Mouse (Mus musculus): ENCODE measurements around the gene Icam4. TPM values are rescaled to one million over a fixed set of nuclear protein-coding genes. Genes with fewer than 3 reads are reported as not detected.
A peak's percentile ranks its signal among the peaks of the same experiment; 100 is the strongest.

The Icam4 gene
- 0.84 and 0.91 TPM in 2 replicates for polyA plus RNA-seq (2015; fragmentation: Nextera tagmentation; extraction: Ambion mirVana)

GRCm38 (mm10) chr9:21029291-21030054 is at the start of gene Icam4:
Gene Icam4, plus strand, starts transcription at chr9:21029373.
- peak; percentile 9; the same call in 1 of the 2 replicates for ATAC-seq (ENCODE audit: low FRiP score, low TSS enrichment)
- no peaks in the 10 kb centered on the region for H3K9me3 ChIP-seq (ENCODE audit: low read length)
- 2% methylated on average over 37 of the region's 37 CpGs for WGBS
- H3K4me2 ChIP-seq (replicated peaks; ENCODE audit: low read depth, low read length): peak within 1 kb of the TSS; percentile 90
- H3K4me1 ChIP-seq (ENCODE audit: insufficient read depth, low read length): peaks cover 38% of the 10 kb centered on the region
- no peak within 1 kb of the TSS for H3K27ac ChIP-seq (ENCODE audit: low read length)
- H3K9ac ChIP-seq (replicated peaks; ENCODE audit: low read length): peak within 1 kb of the TSS; percentile 39
- H3K36me3 ChIP-seq (ENCODE audit: insufficient read depth, low read length): no peaks in the 10 kb centered on the region
- H3K4me3 ChIP-seq (ENCODE audit: low read length): peak within 1 kb of the TSS; percentile 24
- peaks cover 28% of the 10 kb centered on the region for H3K27me3 ChIP-seq (ENCODE audit: insufficient read depth, low read length)

- no peak overlapping the region for H3K4me2 ChIP-seq (replicated peaks; ENCODE audit: low read depth, low read length)
- H3K4me1 ChIP-seq (ENCODE audit: insufficient read depth, low read length): peaks cover 20% of the 10 kb centered on the region
- H3K9me3 ChIP-seq (ENCODE audit: low read length): no peaks in the 10 kb centered on the region
- H3K27ac ChIP-seq (ENCODE audit: low read length): no peak overlapping the region
- no peaks in the 10 kb centered on the region for H3K36me3 ChIP-seq (ENCODE audit: insufficient read depth, low read length)
- no peaks in the 10 kb centered on the region for H3K27me3 ChIP-seq (ENCODE audit: insufficient read depth, low read length)
- no peak overlapping the region for H3K9ac ChIP-seq (replicated peaks; ENCODE audit: low read length)
- ATAC-seq (ENCODE audit: low FRiP score, low TSS enrichment): no peak
- no peak overlapping the region for H3K4me3 ChIP-seq (ENCODE audit: low read length)
- WGBS: 93% methylated on average over 7 of the region's 7 CpGs
Measured at GRCm38 (mm10) chr9:20979769-20980168, 49.4 kb upstream of the Icam4 start.

DNA sequence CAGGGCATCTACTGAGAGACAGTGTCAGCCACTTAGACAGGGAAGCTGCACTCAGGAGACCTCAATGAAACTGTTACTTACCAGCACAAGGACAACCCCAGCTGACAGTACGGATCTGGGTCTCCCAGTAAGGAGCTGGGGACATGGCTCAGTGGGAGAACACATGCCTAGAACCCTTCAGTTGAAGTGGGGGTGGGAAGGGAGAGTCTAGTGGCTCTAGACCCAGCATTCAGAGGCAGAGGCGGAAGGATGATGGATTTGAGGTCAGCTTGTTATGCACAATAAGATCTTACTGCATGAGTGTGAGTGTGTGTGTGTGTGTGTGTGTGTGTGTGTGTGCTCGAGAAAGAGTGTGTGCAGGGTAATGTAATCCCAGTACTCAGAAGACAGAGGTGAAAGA is 47.0 kb upstream of the Icam4 start:
- Histone ChIP-seq H3K9me3 (ENCODE audit: low read length) (no peaks in the 10 kb centered on the region), H3K27ac (ENCODE audit: low read length) (no peak overlapping the region), H3K4me1 (ENCODE audit: insufficient read depth, low read length) (peaks cover 10% of the 10 kb centered on the region; the same call in 1 of the 2 replicates), H3K27me3 (ENCODE audit: insufficient read depth, low read length) (no peaks in the 10 kb centered on the region), H3K4me3 (ENCODE audit: low read length) (no peak overlapping the region), H3K9ac (replicated peaks; ENCODE audit: low read length) (no peak overlapping the region), H3K36me3 (ENCODE audit: insufficient read depth, low read length) (no peaks in the 10 kb centered on the region), H3K4me2 (replicated peaks; ENCODE audit: low read depth, low read length) (no peak overlapping the region)
- 71% methylated on average over 3 of the region's 3 CpGs for WGBS
- no peak for ATAC-seq (ENCODE audit: low FRiP score, low TSS enrichment)

- Histone ChIP-seq H3K9me3 (ENCODE audit: low read length) (no peaks in the 10 kb centered on the region), H3K27ac (ENCODE audit: low read length) (0 out of 2 replicates have a peak overlapping the region, but pooled peaks have one; percentile 9)
- no peak for ATAC-seq (ENCODE audit: low FRiP score, low TSS enrichment)
Measured at GRCm38 (mm10) chr9:20983169-20983568, 46.0 kb upstream of the Icam4 start.

DNA sequence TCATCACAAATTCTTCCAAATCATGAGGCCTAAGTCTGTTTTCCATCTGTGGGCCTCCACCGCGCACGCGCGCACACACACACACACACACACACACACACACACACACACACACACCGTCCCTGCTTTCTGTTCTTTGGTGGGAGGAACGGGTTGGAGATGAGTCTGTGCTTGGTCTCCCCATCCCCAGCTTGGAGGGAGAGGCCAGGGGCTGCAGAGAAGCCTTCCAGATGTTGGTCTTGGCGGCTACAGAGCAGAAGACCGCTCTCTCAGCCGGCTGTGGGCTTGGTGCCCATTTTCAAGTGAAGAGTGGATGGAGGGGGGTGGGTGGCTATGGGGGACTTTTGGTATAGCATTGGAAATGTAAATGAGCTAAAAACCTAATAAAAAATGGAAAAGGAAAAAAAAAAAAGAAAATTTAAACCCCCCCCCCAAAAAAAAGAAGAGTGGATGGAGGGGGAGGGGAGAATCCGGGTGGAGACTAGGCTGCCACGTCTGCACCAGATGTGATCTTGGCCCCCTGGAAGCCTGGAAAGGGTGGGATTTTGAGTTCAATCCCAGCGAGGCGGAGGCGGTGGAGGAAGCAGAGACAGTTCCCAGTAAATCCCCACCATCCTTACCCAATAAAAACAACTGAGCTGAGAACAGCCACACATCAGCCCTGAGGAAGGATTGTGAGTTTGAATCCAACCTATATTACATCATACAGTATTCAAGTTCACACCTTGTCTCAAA is 42.1 kb upstream of the Icam4 start:
- H3K27ac ChIP-seq (ENCODE audit: low read length): peak overlapping the region; percentile 63
- no peak overlapping the region for H3K4me2 ChIP-seq (replicated peaks; ENCODE audit: low read depth, low read length)
- H3K9ac ChIP-seq (replicated peaks; ENCODE audit: low read length): no peak overlapping the region
- no peaks in the 10 kb centered on the region for H3K36me3 ChIP-seq (ENCODE audit: insufficient read depth, low read length)
- H3K9me3 ChIP-seq (ENCODE audit: low read length): no peaks in the 10 kb centered on the region
- no peak overlapping the region for H3K4me3 ChIP-seq (ENCODE audit: low read length)
- H3K4me1 ChIP-seq (ENCODE audit: insufficient read depth, low read length): 0 out of 2 replicates have a peak, but pooled peaks cover 18% of the 10 kb centered on the region
- peak; percentile 84 for ATAC-seq (ENCODE audit: low FRiP score, low TSS enrichment)
- H3K27me3 ChIP-seq (ENCODE audit: insufficient read depth, low read length): no peaks in the 10 kb centered on the region
- 56% methylated on average over 15 of the region's 15 CpGs for WGBS

More at GRCm38 (mm10) chr9:20983169-20983568, 46.0 kb upstream of the Icam4 start:
- no peaks in the 10 kb centered on the region for H3K36me3 ChIP-seq (ENCODE audit: insufficient read depth, low read length)
- 16% methylated on average over 5 of the region's 5 CpGs for WGBS
- H3K27me3 ChIP-seq (ENCODE audit: insufficient read depth, low read length): no peaks in the 10 kb centered on the region
- H3K4me2 ChIP-seq (replicated peaks; ENCODE audit: low read depth, low read length): no peak overlapping the region
- peaks cover 13% of the 10 kb centered on the region; the same call in 1 of the 2 replicates for H3K4me1 ChIP-seq (ENCODE audit: insufficient read depth, low read length)
- H3K9ac ChIP-seq (replicated peaks; ENCODE audit: low read length): no peak overlapping the region
- no peak overlapping the region for H3K4me3 ChIP-seq (ENCODE audit: low read length)

GRCm38 (mm10) chr9:20987953-20988352 is 41.2 kb upstream of the Icam4 start:
- no peak for ATAC-seq (ENCODE audit: low FRiP score, low TSS enrichment)
- WGBS: 29% methylated on average over 7 of the region's 7 CpGs
- 0 out of 2 replicates have a peak, but pooled peaks cover 18% of the 10 kb centered on the region for H3K4me1 ChIP-seq (ENCODE audit: insufficient read depth, low read length)
- no peaks in the 10 kb centered on the region for H3K9me3 ChIP-seq (ENCODE audit: low read length)
- no peak overlapping the region for H3K27ac ChIP-seq (ENCODE audit: low read length)
- H3K9ac ChIP-seq (replicated peaks; ENCODE audit: low read length): no peak overlapping the region
- H3K4me3 ChIP-seq (ENCODE audit: low read length): no peak overlapping the region
- H3K4me2 ChIP-seq (replicated peaks; ENCODE audit: low read depth, low read length): no peak overlapping the region
- no peaks in the 10 kb centered on the region for H3K27me3 ChIP-seq (ENCODE audit: insufficient read depth, low read length)
- no peaks in the 10 kb centered on the region for H3K36me3 ChIP-seq (ENCODE audit: insufficient read depth, low read length)

DNA sequence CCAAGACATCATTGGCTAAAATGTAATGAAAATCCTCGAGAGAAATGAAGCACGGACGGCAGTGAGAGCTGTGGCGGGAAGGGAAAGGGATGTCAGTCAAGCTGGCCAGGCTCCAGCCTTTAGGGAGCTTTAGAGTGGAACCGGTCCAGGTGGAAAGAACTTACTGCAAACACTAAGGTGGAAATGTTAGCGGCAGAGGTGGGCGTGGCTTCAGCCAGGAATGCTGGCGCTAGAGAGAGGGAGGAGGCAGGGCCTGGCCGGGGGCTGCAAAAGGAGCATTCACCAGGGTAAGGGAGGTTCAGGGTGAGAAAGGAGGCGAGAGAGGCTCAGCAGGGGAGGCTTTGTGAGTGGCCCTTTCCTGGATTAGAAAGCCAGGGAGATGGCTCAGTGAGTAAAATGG is 38.3 kb upstream of the Icam4 start:
- Histone ChIP-seq H3K36me3 (ENCODE audit: insufficient read depth, low read length) (no peaks in the 10 kb centered on the region), H3K4me1 (ENCODE audit: insufficient read depth, low read length) (peaks cover 12% of the 10 kb centered on the region; the same call in 1 of the 2 replicates), H3K4me2 (replicated peaks; ENCODE audit: low read depth, low read length) (peak overlapping the region; percentile 36), H3K9me3 (ENCODE audit: low read length) (no peaks in the 10 kb centered on the region), H3K27ac (ENCODE audit: low read length) (no peak overlapping the region), H3K9ac (replicated peaks; ENCODE audit: low read length) (no peak overlapping the region), H3K4me3 (ENCODE audit: low read length) (0 out of 2 replicates have a peak overlapping the region, but pooled peaks have one; percentile 0), H3K27me3 (ENCODE audit: insufficient read depth, low read length) (no peaks in the 10 kb centered on the region)
- ATAC-seq (ENCODE audit: low FRiP score, low TSS enrichment): peak; percentile 35; the same call in 1 of the 2 replicates
- 6% methylated on average over 10 of the region's 10 CpGs for WGBS

DNA sequence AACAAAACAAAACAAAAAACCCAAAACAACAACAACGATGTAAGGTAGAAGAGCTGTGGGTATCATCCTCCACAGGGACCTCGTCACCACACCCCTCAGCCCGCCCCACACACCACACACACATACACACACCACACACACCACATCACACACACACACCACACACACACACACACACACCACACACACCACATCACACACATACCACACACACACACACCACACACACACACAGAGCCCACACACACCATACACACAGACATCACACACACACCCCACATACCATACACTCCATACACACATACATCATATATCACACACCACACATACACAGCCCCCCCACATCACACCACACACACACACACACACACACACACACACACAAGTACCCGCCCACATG is 37.6 kb upstream of the Icam4 start:
- WGBS: 94% methylated on average over 4 of the region's 4 CpGs
- Histone ChIP-seq H3K27me3 (ENCODE audit: insufficient read depth, low read length) (no peaks in the 10 kb centered on the region), H3K36me3 (ENCODE audit: insufficient read depth, low read length) (no peaks in the 10 kb centered on the region), H3K4me1 (ENCODE audit: insufficient read depth, low read length) (peaks cover 12% of the 10 kb centered on the region; the same call in 1 of the 2 replicates), H3K4me2 (replicated peaks; ENCODE audit: low read depth, low read length) (no peak overlapping the region), H3K27ac (ENCODE audit: low read length) (no peak overlapping the region), H3K9ac (replicated peaks; ENCODE audit: low read length) (no peak overlapping the region), H3K4me3 (ENCODE audit: low read length) (no peak overlapping the region), H3K9me3 (ENCODE audit: low read length) (no peaks in the 10 kb centered on the region)
- no peak for ATAC-seq (ENCODE audit: low FRiP score, low TSS enrichment)

DNA sequence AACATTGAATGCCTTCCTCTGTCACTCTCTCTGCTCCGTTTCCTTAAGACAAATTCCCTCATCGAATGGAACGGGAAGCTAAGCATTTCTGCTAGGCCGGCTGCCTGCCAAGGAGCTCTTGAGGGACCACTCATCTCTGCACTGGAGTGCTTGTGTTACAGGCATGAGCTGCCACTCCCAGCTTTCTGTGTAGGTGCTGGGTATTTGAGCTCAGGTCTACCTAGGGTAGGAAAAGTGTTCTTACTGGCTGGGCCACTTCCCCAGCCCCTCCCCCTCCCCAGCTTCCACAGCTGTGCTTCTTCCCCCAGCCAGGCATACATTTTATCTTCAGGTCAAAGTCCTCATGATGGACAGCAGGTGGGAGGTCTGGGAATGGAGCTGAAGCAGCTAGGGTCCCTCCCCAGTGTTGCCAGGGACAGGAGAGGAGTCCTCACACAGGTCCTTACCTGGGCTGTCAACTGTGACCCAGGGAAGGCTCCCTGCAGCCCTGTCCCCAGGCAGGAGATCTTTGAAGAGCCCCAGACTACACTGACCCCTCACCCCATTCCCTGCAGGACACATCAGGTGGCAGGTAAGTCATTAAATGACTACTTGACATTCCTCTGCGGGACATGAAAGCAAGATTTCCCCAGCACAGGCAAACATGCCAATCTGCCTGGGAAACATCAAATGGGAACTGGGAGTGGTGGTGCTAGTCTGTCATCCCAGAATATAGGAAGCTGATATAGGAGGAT is 35.8 kb upstream of the Icam4 start:
- Histone ChIP-seq H3K4me1 (ENCODE audit: insufficient read depth, low read length) (peaks cover 8% of the 10 kb centered on the region; the same call in 1 of the 2 replicates), H3K27me3 (ENCODE audit: insufficient read depth, low read length) (no peaks in the 10 kb centered on the region), H3K27ac (ENCODE audit: low read length) (peak overlapping the region; percentile 58; the same call in 1 of the 2 replicates), H3K36me3 (ENCODE audit: insufficient read depth, low read length) (no peaks in the 10 kb centered on the region), H3K4me3 (ENCODE audit: low read length) (no peak overlapping the region), H3K9me3 (ENCODE audit: low read length) (no peaks in the 10 kb centered on the region), H3K4me2 (replicated peaks; ENCODE audit: low read depth, low read length) (no peak overlapping the region), H3K9ac (replicated peaks; ENCODE audit: low read length) (no peak overlapping the region)
- 56% methylated on average over 5 of the region's 5 CpGs for WGBS
- peak; percentile 40; the same call in 1 of the 2 replicates for ATAC-seq (ENCODE audit: low FRiP score, low TSS enrichment)
